Mouse (Mus musculus): ENCODE results near the gene Epb41l4b. TPM values are rescaled to one million over a fixed set of nuclear protein-coding genes. Genes with fewer than 3 reads are reported as not detected.
A peak's percentile ranks its signal among the peaks of the same experiment; 100 is the strongest.

Epb41l4b gene
- polyA plus RNA-seq, 1 experiment from 2014 or later, result 3.8 TPM

DNA sequence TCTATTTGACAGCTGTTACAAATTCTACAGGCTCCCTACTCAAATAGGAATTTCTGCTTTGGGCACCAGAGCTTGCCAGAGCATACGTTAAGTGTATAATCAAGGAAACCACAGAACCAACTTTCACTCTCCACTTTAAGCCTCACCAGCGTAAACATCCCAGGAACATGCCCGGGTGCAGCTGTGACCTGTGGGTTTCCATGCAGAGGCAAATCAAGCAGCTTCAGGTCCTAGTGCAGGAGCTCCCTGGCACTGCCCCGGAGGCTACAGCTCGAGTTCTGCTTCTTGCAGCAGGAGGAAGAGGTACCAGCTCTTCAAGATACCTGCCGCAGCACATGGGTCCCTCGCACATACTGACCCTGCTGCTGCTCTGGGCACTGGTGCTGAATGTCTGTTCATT is 74.8 kb downstream of the Epb41l4b start:
- Histone ChIP-seq H3K4me1 (ENCODE audit: control insufficient read depth, insufficient read depth, low read length) (peaks cover 5% of the 10 kb centered on the region; the same call in 1 of the 2 replicates), H3K4me2 (ENCODE audit: low read length) (no peak overlapping the region), H3K27ac (replicated peaks; ENCODE audit: low read depth, low read length) (no peak overlapping the region), H3K9ac (replicated peaks; ENCODE audit: low read length) (no peak overlapping the region), H3K4me3 (replicated peaks; ENCODE audit: low read depth, low read length) (no peak overlapping the region), H3K27me3 (ENCODE audit: control insufficient read depth, insufficient read depth, low read length) (no peaks in the 10 kb centered on the region), H3K9me3 (ENCODE audit: control insufficient read depth, low read length) (no peaks in the 10 kb centered on the region), H3K36me3 (ENCODE audit: control insufficient read depth, insufficient read depth, low read length) (no peaks in the 10 kb centered on the region)
- 79% methylated on average over 7 of the region's 7 CpGs for WGBS
- ATAC-seq (ENCODE audit: low FRiP score, low TSS enrichment) (no peak), DNase-seq (no peak)

DNA sequence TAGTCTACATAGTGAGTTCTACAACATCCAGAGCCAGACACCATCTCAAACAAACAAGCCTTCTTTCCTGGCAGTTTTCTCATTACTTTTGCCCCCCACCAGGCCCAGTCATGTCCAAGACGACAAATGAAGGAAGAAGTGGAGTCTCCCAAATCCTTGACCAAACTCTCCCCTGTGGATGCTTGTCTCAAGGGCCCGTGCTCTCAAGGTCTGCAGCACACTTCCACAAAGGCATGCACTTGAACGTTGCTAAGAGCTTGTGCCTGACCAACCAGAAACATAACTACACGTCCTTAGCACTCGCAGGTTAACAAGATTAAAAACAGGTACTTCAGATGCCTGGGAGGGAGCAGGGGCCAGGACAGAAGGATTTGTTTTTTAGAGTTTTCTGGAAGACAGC is 75.4 kb downstream of the Epb41l4b start:
- DNase-seq (no peak), ATAC-seq (ENCODE audit: low FRiP score, low TSS enrichment) (no peak)
- H3K27ac ChIP-seq (replicated peaks; ENCODE audit: low read depth, low read length), result no peak overlapping the region
- no peaks in the 10 kb centered on the region for H3K27me3 ChIP-seq (ENCODE audit: control insufficient read depth, insufficient read depth, low read length)
- H3K4me2 ChIP-seq (ENCODE audit: low read length), result no peak overlapping the region
- H3K9ac ChIP-seq (replicated peaks; ENCODE audit: low read length), result no peak overlapping the region
- 83% methylated on average over 5 of the region's 5 CpGs for WGBS
- no peak overlapping the region for H3K4me3 ChIP-seq (replicated peaks; ENCODE audit: low read depth, low read length)
- H3K4me1 ChIP-seq (ENCODE audit: control insufficient read depth, insufficient read depth, low read length), result peaks cover 5% of the 10 kb centered on the region; the same call in 1 of the 2 replicates
- no peaks in the 10 kb centered on the region for H3K36me3 ChIP-seq (ENCODE audit: control insufficient read depth, insufficient read depth, low read length)
- no peaks in the 10 kb centered on the region for H3K9me3 ChIP-seq (ENCODE audit: control insufficient read depth, low read length)

DNA sequence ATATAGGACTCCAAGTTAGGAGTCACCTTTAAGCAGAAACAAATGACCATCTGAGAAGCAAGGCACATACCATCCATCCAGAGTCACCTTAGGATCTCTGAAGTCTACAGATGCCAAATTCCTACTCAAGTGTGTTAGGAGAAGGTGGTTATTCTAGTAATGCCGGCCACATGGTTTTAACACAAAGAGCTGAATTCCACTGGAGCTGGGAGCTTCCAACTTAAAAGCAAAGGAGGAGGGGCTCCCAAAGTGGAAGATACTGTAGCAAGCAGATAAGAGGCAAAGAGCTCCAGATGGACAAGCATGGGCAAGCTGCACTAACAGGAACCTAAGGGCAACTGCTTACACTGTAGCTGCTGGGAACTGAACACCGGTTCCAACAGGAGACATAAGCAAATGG is 76.3 kb downstream of the Epb41l4b start:
- H3K4me3 ChIP-seq (replicated peaks; ENCODE audit: low read depth, low read length), result no peak overlapping the region
- ATAC-seq (ENCODE audit: low FRiP score, low TSS enrichment) (no peak), DNase-seq (no peak)
- WGBS, result 92% methylated on average over 2 of the region's 2 CpGs
- H3K27ac ChIP-seq (replicated peaks; ENCODE audit: low read depth, low read length), result no peak overlapping the region
- H3K9ac ChIP-seq (replicated peaks; ENCODE audit: low read length), result no peak overlapping the region
- no peaks in the 10 kb centered on the region for H3K36me3 ChIP-seq (ENCODE audit: control insufficient read depth, insufficient read depth, low read length)
- no peaks in the 10 kb centered on the region for H3K9me3 ChIP-seq (ENCODE audit: control insufficient read depth, low read length)
- H3K4me2 ChIP-seq (ENCODE audit: low read length), result no peak overlapping the region
- peaks cover 5% of the 10 kb centered on the region; the same call in 1 of the 2 replicates for H3K4me1 ChIP-seq (ENCODE audit: control insufficient read depth, insufficient read depth, low read length)
- H3K27me3 ChIP-seq (ENCODE audit: control insufficient read depth, insufficient read depth, low read length), result no peaks in the 10 kb centered on the region

DNA sequence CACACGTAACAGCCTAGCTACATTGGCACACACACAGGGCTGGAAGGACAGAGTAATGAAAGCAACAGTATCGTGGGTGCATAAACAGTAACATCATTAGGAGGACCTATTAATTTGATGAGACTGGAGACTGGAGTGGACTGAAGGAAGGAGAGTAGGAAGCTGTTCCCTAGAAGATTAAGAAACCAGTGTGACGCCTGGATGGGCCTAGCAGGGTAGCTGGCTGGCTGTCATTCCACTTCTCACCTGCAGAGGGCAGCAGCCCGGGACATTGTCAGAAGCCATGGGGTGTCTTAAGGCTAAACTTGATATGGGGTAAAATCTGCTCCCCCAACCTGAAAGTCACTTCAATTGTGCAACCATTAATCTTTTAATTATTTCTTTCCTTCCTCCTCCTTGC is 78.0 kb downstream of the Epb41l4b start:
- no peak overlapping the region for H3K4me3 ChIP-seq (replicated peaks; ENCODE audit: low read depth, low read length)
- 26% methylated on average over 4 of the region's 4 CpGs for WGBS
- H3K4me2 ChIP-seq (ENCODE audit: low read length), result no peak overlapping the region
- no peak overlapping the region for H3K27ac ChIP-seq (replicated peaks; ENCODE audit: low read depth, low read length)
- ATAC-seq (ENCODE audit: low FRiP score, low TSS enrichment) (peak; percentile 69), DNase-seq (peak; percentile 86)
- H3K4me1 ChIP-seq (ENCODE audit: control insufficient read depth, insufficient read depth, low read length), result peaks cover 5% of the 10 kb centered on the region; the same call in 1 of the 2 replicates
- no peak overlapping the region for H3K9ac ChIP-seq (replicated peaks; ENCODE audit: low read length)
- H3K9me3 ChIP-seq (ENCODE audit: control insufficient read depth, low read length), result no peaks in the 10 kb centered on the region
- H3K36me3 ChIP-seq (ENCODE audit: control insufficient read depth, insufficient read depth, low read length), result no peaks in the 10 kb centered on the region
- no peaks in the 10 kb centered on the region for H3K27me3 ChIP-seq (ENCODE audit: control insufficient read depth, insufficient read depth, low read length)

DNA sequence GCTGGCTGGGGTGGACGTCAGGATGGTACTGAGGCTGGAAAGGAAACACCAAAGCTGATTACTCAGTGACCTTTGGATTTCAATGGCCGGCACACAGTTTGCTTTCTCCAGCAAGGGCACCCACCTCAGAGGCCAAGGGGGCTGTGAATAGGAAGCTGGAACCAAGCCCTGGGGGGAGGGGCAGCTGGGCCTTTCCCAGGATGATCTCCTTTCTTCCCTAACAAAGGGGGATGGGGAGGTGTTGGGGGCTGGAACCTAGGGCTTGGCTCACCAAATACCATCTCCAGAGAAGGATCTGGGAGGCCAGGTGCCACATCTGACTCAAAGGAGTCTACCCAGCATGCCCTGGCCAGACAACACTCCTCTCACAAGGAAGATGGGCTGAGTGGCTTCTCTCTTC is 78.4 kb downstream of the Epb41l4b start:
- Histone ChIP-seq H3K4me2 (ENCODE audit: low read length) (no peak overlapping the region), H3K9me3 (ENCODE audit: control insufficient read depth, low read length) (no peaks in the 10 kb centered on the region), H3K27ac (replicated peaks; ENCODE audit: low read depth, low read length) (no peak overlapping the region), H3K9ac (replicated peaks; ENCODE audit: low read length) (0 out of 2 replicates have a peak overlapping the region, but pooled peaks have one; percentile 2), H3K4me1 (ENCODE audit: control insufficient read depth, insufficient read depth, low read length) (peaks cover 5% of the 10 kb centered on the region; the same call in 1 of the 2 replicates), H3K4me3 (replicated peaks; ENCODE audit: low read depth, low read length) (no peak overlapping the region), H3K36me3 (ENCODE audit: control insufficient read depth, insufficient read depth, low read length) (no peaks in the 10 kb centered on the region), H3K27me3 (ENCODE audit: control insufficient read depth, insufficient read depth, low read length) (no peaks in the 10 kb centered on the region)
- peak; percentile 25; the same call in 1 of the 2 replicates for ATAC-seq (ENCODE audit: low FRiP score, low TSS enrichment)
- no peak for DNase-seq
- WGBS, result 8% methylated on average over 2 of the region's 2 CpGs

DNA sequence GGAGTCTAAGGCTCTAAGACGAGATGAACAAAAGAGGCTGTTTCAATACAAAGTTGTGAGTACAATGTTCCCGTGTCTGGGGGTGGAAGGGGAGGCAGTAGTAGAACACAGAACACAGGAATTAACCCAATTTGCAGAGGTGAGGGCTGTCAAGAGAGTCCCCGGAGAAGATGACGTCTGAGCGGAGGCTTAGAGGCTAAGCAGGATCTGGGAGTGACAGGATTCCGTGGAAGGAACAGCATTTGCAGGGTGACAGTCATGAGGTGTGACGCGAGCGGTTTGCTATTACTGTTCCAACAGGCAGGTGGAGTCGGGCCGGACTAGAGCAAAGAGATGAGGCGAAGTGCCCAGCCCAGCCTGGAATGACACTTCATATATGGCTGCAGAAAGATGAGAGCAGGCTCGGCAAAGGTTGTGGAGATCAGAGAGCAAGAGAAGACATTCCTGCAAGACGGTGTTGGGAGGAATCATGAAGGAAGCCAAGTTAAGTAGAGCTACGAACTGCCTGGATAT is 82.9 kb downstream of the Epb41l4b start:
- Histone ChIP-seq H3K4me3 (replicated peaks; ENCODE audit: low read depth, low read length) (no peak overlapping the region), H3K27me3 (ENCODE audit: control insufficient read depth, insufficient read depth, low read length) (no peaks in the 10 kb centered on the region), H3K4me2 (ENCODE audit: low read length) (no peak overlapping the region), H3K27ac (replicated peaks; ENCODE audit: low read depth, low read length) (no peak overlapping the region), H3K9ac (replicated peaks; ENCODE audit: low read length) (no peak overlapping the region), H3K36me3 (ENCODE audit: control insufficient read depth, insufficient read depth, low read length) (no peaks in the 10 kb centered on the region), H3K4me1 (ENCODE audit: control insufficient read depth, insufficient read depth, low read length) (peaks cover 12% of the 10 kb centered on the region), H3K9me3 (ENCODE audit: control insufficient read depth, low read length) (no peaks in the 10 kb centered on the region)
- ATAC-seq (ENCODE audit: low FRiP score, low TSS enrichment) (no peak), DNase-seq (no peak)
- 73% methylated on average over 15 of the region's 15 CpGs for WGBS

DNA sequence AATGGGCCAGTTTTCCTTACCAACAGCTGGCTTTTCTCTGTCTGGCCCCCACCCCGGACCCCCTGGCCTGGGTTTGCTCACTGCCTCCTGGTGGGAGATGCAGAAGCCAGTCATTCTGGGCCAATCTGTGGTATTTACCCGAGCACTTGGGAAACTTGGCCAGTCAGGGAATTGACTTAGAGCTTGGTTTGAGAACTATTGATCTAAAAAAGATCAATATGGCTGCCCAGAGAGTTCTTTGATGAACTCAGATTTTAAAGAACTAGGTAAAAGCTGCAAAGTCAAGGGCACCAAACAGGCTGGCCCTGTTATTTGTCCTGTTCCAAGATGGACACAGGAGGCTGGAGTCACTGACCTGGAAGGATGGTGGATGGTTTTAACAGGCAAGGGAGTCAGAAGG is 84.6 kb downstream of the Epb41l4b start:
- no peak overlapping the region for H3K27ac ChIP-seq (replicated peaks; ENCODE audit: low read depth, low read length)
- H3K27me3 ChIP-seq (ENCODE audit: control insufficient read depth, insufficient read depth, low read length), result no peaks in the 10 kb centered on the region
- WGBS, result 78% methylated on average over 2 of the region's 2 CpGs
- ATAC-seq (ENCODE audit: low FRiP score, low TSS enrichment) (no peak), DNase-seq (no peak)
- no peak overlapping the region for H3K9ac ChIP-seq (replicated peaks; ENCODE audit: low read length)
- H3K4me2 ChIP-seq (ENCODE audit: low read length), result no peak overlapping the region
- peaks cover 6% of the 10 kb centered on the region for H3K4me1 ChIP-seq (ENCODE audit: control insufficient read depth, insufficient read depth, low read length)
- H3K4me3 ChIP-seq (replicated peaks; ENCODE audit: low read depth, low read length), result no peak overlapping the region
- H3K9me3 ChIP-seq (ENCODE audit: control insufficient read depth, low read length), result no peaks in the 10 kb centered on the region
- H3K36me3 ChIP-seq (ENCODE audit: control insufficient read depth, insufficient read depth, low read length), result no peaks in the 10 kb centered on the region

DNA sequence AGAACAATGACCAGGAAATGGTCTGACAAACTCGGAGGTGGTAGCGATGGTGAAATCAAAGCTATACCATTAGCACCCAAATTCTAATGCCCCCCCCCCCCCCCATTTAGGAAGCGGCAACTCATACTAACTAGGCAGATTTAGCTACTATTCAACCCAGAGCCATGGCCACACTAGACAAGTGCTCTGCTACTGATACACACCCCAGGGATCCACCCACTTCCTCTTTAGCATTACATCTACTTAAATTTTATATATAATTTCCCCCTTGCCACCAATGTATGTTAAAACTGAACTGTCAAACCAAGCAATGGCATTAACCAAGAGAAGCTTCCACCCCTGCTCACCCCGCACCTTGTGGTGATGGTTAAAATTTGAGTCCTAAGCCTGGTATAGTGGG is 85.6 kb downstream of the Epb41l4b start:
- 97% methylated on average over 4 of the region's 4 CpGs for WGBS

DNA sequence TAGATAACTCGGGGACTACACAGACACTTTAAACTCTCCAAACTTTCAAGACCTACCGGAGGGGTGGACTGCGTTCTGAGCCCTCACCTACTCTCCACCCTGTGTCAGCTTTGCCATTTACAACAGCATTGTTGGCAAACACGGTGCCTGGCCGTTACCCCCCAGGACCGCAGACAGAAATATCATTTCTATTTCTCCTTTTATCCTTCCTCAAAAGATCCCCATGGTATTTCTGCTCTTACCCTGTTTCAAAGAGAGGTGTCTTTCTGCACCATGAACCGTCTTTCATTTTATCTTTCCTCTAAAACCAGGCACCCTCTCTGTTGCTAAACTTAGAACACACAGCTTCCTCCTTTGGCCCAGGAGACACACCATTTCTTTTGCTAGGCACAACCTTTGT is 87.6 kb downstream of the Epb41l4b start:
- Histone ChIP-seq H3K36me3 (ENCODE audit: control insufficient read depth, insufficient read depth, low read length) (no peaks in the 10 kb centered on the region), H3K9me3 (ENCODE audit: control insufficient read depth, low read length) (no peaks in the 10 kb centered on the region), H3K4me3 (replicated peaks; ENCODE audit: low read depth, low read length) (no peak overlapping the region), H3K4me1 (ENCODE audit: control insufficient read depth, insufficient read depth, low read length) (peaks cover 6% of the 10 kb centered on the region), H3K27ac (replicated peaks; ENCODE audit: low read depth, low read length) (no peak overlapping the region), H3K27me3 (ENCODE audit: control insufficient read depth, insufficient read depth, low read length) (no peaks in the 10 kb centered on the region), H3K4me2 (ENCODE audit: low read length) (no peak overlapping the region), H3K9ac (replicated peaks; ENCODE audit: low read length) (no peak overlapping the region)
- DNase-seq (no peak), ATAC-seq (ENCODE audit: low FRiP score, low TSS enrichment) (no peak)
- 74% methylated on average over 7 of the region's 7 CpGs for WGBS

More for the DNA sequence above, 85.6 kb downstream of the Epb41l4b start:
- Histone ChIP-seq H3K27ac (replicated peaks; ENCODE audit: low read depth, low read length) (no peak overlapping the region), H3K4me2 (ENCODE audit: low read length) (no peak overlapping the region), H3K4me3 (replicated peaks; ENCODE audit: low read depth, low read length) (no peak overlapping the region), H3K36me3 (ENCODE audit: control insufficient read depth, insufficient read depth, low read length) (no peaks in the 10 kb centered on the region), H3K4me1 (ENCODE audit: control insufficient read depth, insufficient read depth, low read length) (peaks cover 6% of the 10 kb centered on the region), H3K9ac (replicated peaks; ENCODE audit: low read length) (no peak overlapping the region), H3K27me3 (ENCODE audit: control insufficient read depth, insufficient read depth, low read length) (no peaks in the 10 kb centered on the region), H3K9me3 (ENCODE audit: control insufficient read depth, low read length) (no peaks in the 10 kb centered on the region)
- ATAC-seq (ENCODE audit: low FRiP score, low TSS enrichment) (no peak), DNase-seq (no peak)
